Mouse (Mus musculus) liver, embryonic 13.5 days (tissue): ENCODE data around the gene Dyrk1a. TPM values are rescaled to one million over a fixed set of nuclear protein-coding genes. Genes with fewer than 3 reads are reported as not detected.

Source experiments
- ATAC-seq: fragments of 200-750 bp; cut with Nextera tagmentation; 2 replicates; pipeline ENCODE4 v1.8.0; 2017; ENCODE audit warnings: low read depth, mild to moderate bottlenecking, moderate number of reproducible peaks, moderate library complexity
- DNase-seq: peaks from one replicate; pipeline ENCODE4 v3.0.0; 2022
- H3K27ac ChIP-seq: fragments of 300-500 bp; sonication (generic); 2 replicates; pipeline ENCODE4 v1.5.1; 2015; ENCODE audit warnings: moderate library complexity, mild to moderate bottlenecking, inconsistent platforms
- H3K27me3 ChIP-seq: fragments of 300-500 bp; sonication (generic); 2 replicates; pipeline ENCODE4 v1.6.1; 2015; ENCODE audit warnings: mild to moderate bottlenecking, inconsistent platforms
- H3K36me3 ChIP-seq: fragments of 300-500 bp; sonication (generic); 2 replicates; pipeline ENCODE4 v1.6.1; 2015; ENCODE audit warnings: mild to moderate bottlenecking, inconsistent platforms
- H3K4me1 ChIP-seq: fragments of 300-500 bp; sonication (generic); replicated peaks from 2 replicates; pipeline ENCODE4 v1.6.1; 2015; ENCODE audit warnings: inconsistent platforms
- H3K4me2 ChIP-seq: fragments of 300-500 bp; sonication (generic); 2 replicates; pipeline ENCODE4 v1.6.1; 2015; ENCODE audit warnings: inconsistent platforms, mild to moderate bottlenecking, moderate library complexity
- H3K4me3 ChIP-seq: fragments of 300-500 bp; sonication (generic); replicated peaks from 2 replicates; pipeline ENCODE4 v1.5.1; 2015; ENCODE audit warnings: mild to moderate bottlenecking, inconsistent platforms
- H3K9ac ChIP-seq: fragments of 300-500 bp; sonication (generic); 2 replicates; pipeline ENCODE4 v1.6.1; 2015; ENCODE audit warnings: mild to moderate bottlenecking, inconsistent platforms
- H3K9me3 ChIP-seq: fragments of 300-500 bp; sonication (generic); replicated peaks from 2 replicates; pipeline ENCODE4 v1.6.1; 2016; ENCODE audit warnings: inconsistent platforms
- WGBS: fragments of 180-500 bp; shearing (Covaris S2); methylation state at CpG from one replicate; pipeline ENCODE4 v1.1.7; 2015; ENCODE audit not compliant: insufficient replicate concordance; 5-methylcytosine and 5-hydroxymethylcytosine counted together
- polyA plus RNA-seq: library from polyadenylated mRNA; unstranded; fragments of >200 nt; fragmentation: Nextera tagmentation; extraction: Ambion mirVana; gene quantifications from 2 replicates; pipeline ENCODE4 v1.2.1, GENCODE M21; 2015

Gene Dyrk1a
- polyA plus RNA-seq, 1 experiment from 2014 or later: 5.3 TPM

DNA sequence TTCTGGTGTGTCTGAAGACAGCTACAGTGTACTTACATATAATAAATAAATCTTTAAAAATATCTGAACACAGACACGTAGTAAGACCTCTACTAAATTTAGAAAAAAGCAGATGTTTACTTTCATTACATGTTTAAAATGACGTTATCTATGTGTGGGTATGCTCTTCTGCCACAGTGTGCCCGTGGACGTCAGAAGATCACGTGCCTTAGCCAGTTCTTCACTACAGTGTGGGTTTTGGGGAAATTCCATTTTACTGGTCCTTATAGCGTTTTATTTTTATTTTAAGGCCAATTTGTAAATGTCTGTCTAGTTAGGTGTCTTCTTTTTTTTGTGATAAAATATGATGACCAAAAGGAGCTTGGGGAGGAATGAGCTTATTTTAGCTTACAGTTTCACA lies 47.4 kb downstream of the Dyrk1a start:
- H3K36me3 ChIP-seq: peaks cover 38% of the 10 kb centered on the region
- WGBS: 83% methylated on average over 6 of the region's 6 CpGs
- ATAC-seq: no peak

DNA sequence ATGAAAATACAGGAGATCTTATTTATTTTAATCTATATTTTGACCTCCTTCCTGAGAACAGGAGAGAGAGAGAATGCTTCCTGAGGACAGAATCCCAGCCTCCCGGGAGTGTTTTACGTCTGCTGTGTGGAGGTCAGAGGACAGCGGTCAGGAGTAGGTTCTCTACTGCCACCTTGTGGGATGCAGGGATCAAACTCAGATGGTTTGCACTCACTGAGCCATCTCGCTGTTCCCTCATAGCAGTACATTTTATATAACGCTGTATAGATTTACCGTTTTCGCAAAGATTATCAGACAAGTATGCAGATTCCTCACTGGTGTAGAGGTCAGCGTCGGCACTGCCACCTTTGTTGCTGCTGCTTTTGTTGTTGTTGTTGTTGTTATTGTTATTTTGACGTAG lies 48.7 kb downstream of the Dyrk1a start:
- 64% methylated on average over 10 of the region's 10 CpGs for WGBS
- ATAC-seq (peak; percentile 72), DNase-seq (peak; percentile 16)
- Histone ChIP-seq H3K27ac (no peak overlapping the region), H3K9ac (no peak overlapping the region), H3K9me3 (no peaks in the 10 kb centered on the region), H3K4me2 (no peak overlapping the region), H3K36me3 (peaks cover 31% of the 10 kb centered on the region), H3K4me3 (no peak overlapping the region), H3K27me3 (no peaks in the 10 kb centered on the region), H3K4me1 (peaks cover 19% of the 10 kb centered on the region)

More for the DNA sequence above, 47.4 kb downstream of the Dyrk1a start:
- no peaks in the 10 kb centered on the region for H3K27me3 ChIP-seq
- no peak for DNase-seq
- peaks cover 19% of the 10 kb centered on the region for H3K4me1 ChIP-seq
- no peaks in the 10 kb centered on the region for H3K9me3 ChIP-seq
- no peak overlapping the region for H3K27ac ChIP-seq
- H3K4me3 ChIP-seq: no peak overlapping the region
- H3K9ac ChIP-seq: no peak overlapping the region
- no peak overlapping the region for H3K4me2 ChIP-seq

DNA sequence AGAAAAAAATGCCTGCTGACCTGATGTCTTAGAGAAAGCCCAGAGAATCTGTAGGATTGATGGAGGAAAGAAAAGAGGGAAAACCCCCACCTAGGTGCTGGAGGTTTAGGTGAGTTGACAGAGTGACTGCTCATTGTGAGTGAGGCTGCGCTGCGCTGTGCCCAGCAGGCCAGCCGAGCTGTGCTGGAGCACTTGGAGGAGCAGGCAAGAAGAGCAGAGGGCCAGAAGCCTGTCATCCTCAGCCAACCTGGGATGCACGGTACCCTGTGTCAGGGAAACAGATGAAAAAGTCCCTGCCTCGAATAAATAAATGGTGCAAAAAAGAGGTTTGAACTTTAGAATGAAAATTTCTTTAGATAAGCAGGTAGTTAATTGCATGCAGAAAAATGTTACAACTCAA lies 49.5 kb downstream of the Dyrk1a start:
- Histone ChIP-seq H3K36me3 (peaks cover 23% of the 10 kb centered on the region), H3K4me2 (no peak overlapping the region), H3K27ac (no peak overlapping the region), H3K9ac (no peak overlapping the region), H3K27me3 (no peaks in the 10 kb centered on the region), H3K4me3 (no peak overlapping the region), H3K9me3 (no peaks in the 10 kb centered on the region), H3K4me1 (peaks cover 17% of the 10 kb centered on the region)
- WGBS: 91% methylated on average over 5 of the region's 5 CpGs
- no peak for ATAC-seq
- DNase-seq: no peak

DNA sequence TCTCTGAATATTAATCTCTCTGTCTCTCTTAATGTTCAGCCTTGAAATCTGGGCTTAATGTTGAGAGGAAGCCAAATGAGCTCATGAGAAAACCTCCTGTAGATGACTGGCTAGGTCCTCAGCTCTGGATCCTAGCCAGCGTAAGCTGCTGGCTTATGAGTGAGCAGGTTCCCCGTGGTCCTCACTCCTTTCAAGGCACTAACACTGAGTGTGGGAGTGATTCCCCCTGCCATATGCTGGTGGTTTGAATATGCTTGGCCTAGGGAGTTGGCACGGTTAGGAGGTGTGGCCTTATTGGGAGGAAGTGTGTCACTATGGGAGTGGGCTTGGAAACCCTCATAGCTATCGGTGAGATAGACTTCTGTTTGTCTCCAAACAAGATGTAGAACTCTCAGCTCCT lies 55.1 kb downstream of the Dyrk1a start:
- H3K9me3 ChIP-seq: no peaks in the 10 kb centered on the region
- ATAC-seq: no peak

DNA sequence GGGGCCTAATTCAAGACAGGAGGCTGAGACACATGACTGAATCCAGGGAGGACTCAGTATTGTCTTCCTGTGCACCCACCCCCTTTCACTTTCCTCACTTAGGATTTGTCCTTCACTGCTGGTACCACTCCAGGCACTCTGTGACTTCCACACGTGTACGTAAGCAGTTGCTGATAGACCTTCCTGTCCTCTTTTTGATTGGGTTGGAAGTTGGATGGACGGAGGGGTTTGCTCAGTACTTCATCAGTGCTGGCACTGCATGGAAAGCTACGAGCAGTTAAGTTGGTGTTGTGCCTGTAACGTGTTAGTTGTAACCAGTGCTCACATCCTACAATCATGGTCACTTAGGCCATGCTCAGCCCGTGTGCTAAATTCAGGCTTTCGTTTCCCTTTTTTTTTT lies 55.8 kb downstream of the Dyrk1a start:
- H3K4me1 ChIP-seq: peaks cover 44% of the 10 kb centered on the region
- whole genome bisulfite sequencing: 74% methylated on average over 7 of the region's 7 CpGs
- ATAC-seq: no peak

More for the DNA sequence above, 55.1 kb downstream of the Dyrk1a start:
- Histone ChIP-seq H3K4me3 (no peak overlapping the region), H3K9ac (no peak overlapping the region), H3K27me3 (no peaks in the 10 kb centered on the region), H3K27ac (no peak overlapping the region), H3K4me1 (peaks cover 43% of the 10 kb centered on the region), H3K4me2 (no peak overlapping the region), H3K36me3 (peaks cover 8% of the 10 kb centered on the region)
- no peak for DNase-seq
- WGBS: 59% methylated on average over 4 of the region's 4 CpGs

DNA sequence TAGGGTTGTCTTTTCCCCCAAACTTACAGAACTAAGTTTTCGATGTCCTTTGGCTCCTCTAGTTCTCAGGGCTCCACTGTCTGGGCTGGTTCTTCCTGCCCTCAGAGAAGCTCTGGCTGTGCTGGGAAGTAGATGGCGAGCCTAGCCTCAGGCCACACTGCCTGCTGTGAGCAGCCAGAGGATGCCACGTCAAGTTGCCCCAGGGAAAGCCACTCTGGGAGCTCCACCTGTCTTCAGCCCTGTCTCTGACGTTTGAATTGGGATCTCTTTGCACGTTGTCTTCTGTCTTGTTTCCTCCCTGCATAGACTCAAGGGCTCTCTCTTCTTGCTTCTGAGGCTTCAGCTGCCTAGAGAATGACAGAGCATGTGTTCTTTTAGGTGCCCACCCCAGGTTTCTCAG lies 57.9 kb downstream of the Dyrk1a start:
- Histone ChIP-seq H3K27ac (no peak overlapping the region), H3K9ac (no peak overlapping the region), H3K4me3 (no peak overlapping the region), H3K4me2 (no peak overlapping the region), H3K27me3 (no peaks in the 10 kb centered on the region), H3K4me1 (peaks cover 52% of the 10 kb centered on the region), H3K9me3 (no peaks in the 10 kb centered on the region), H3K36me3 (no peaks in the 10 kb centered on the region; the same call in 1 of the 2 replicates)
- no peak for DNase-seq
- 58% methylated on average over 5 of the region's 5 CpGs for WGBS
- no peak for ATAC-seq

More for the DNA sequence above, 55.8 kb downstream of the Dyrk1a start:
- Histone ChIP-seq H3K9me3 (no peaks in the 10 kb centered on the region), H3K27me3 (no peaks in the 10 kb centered on the region), H3K9ac (no peak overlapping the region), H3K4me3 (no peak overlapping the region), H3K27ac (no peak overlapping the region), H3K4me2 (no peak overlapping the region), H3K36me3 (peaks cover under 1% of the 10 kb centered on the region)
- no peak for DNase-seq

DNA sequence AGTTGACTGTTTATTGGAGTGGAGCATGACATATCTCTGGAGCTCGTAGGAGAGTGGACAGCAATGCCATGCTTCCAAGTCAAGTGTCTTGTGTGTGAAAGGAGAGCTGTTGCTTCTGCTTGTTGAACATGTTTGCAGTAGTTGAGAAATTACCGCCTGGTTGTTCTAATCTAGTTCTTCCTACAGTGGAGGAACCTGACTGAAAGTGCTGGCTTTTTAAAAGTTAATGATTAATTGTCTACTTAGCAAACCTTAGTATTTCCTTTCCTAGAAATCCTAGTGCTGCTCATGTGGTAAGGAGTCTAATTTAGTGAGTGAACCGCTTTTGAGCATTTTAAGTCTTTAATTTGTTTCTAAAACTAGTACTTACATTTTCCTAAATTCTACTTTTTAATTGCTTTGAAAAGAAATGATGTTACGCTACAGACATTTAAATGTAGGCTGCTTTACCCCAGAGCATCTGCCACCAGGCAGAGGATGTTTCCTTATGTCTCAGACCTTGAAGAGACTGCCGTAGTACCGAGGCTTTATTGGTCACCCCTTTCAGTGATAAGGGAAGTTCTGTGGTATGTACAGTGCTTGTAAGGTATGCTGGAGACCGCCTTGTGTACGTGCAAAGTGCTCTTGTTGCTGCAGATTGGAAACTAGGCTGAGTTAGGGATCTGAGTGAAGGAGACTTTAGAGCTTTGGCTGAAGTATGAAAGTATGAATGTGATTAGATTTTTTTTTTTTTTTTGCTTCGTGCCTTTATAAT lies 59.3 kb downstream of the Dyrk1a start:
- no peak overlapping the region for H3K27ac ChIP-seq
- DNase-seq (no peak), ATAC-seq (no peak)
- no peaks in the 10 kb centered on the region for H3K36me3 ChIP-seq
- peaks cover 57% of the 10 kb centered on the region for H3K4me1 ChIP-seq
- no peak overlapping the region for H3K9ac ChIP-seq
- no peaks in the 10 kb centered on the region for H3K27me3 ChIP-seq
- no peaks in the 10 kb centered on the region for H3K9me3 ChIP-seq
- H3K4me2 ChIP-seq: peak overlapping the region; percentile 9; the same call in 1 of the 2 replicates
- H3K4me3 ChIP-seq: no peak overlapping the region
- WGBS: 49% methylated on average over 9 of the region's 9 CpGs

DNA sequence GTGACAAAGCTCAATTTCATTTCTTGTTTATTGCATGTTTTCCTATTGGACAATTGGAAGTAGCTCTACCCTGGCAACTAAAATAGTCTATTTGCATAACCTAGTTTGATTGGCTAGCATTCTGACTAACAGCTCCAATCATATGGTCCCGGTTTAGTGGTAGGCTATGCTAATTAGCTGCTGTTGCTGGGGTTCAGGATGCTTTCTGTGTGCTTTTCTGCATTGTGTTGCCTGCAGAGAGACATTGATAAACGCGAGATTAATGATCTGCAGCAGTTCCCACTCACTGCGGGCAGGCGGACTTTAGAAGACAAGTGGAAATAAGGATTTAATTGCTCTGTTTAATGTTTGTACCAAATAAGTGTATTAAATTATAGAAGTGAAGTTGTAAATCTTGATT lies 62.2 kb downstream of the Dyrk1a start:
- ATAC-seq (peak; percentile 86), DNase-seq (peak; percentile 27)
- H3K9me3 ChIP-seq: no peaks in the 10 kb centered on the region
- H3K36me3 ChIP-seq: no peaks in the 10 kb centered on the region
- 18% methylated on average over 5 of the region's 5 CpGs for WGBS
- no peak overlapping the region for H3K4me3 ChIP-seq
- H3K27me3 ChIP-seq: no peaks in the 10 kb centered on the region
- no peak overlapping the region for H3K27ac ChIP-seq
- H3K4me2 ChIP-seq: no peak overlapping the region
- H3K9ac ChIP-seq: no peak overlapping the region
- peaks cover 48% of the 10 kb centered on the region for H3K4me1 ChIP-seq

DNA sequence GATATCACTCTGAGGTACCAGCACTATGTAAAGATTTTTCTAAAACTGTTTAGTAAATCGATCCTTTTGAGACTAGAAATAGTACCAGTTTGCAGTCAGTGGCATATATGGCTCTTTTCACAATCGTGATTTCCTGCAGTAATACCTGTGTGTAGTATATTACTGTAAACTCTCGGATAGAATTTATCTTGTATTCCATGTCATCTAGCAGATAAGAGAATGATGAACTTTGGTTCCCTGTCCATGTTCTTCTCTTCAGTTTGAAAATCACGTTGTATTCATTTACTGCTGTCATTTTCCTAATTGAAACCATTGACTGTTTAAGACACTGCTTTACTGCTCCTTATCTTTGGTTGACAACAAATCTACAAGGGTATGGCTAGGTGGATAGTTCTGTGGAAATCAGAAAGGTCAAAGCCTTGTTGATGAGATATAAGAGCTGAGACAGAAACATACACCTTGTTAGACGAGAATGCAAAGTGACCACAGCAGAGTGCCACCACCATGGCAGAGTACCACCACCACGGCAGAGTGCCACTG lies 62.7 kb downstream of the Dyrk1a start:
- 66% methylated on average over 6 of the region's 6 CpGs for WGBS
- ATAC-seq: no peak

DNA sequence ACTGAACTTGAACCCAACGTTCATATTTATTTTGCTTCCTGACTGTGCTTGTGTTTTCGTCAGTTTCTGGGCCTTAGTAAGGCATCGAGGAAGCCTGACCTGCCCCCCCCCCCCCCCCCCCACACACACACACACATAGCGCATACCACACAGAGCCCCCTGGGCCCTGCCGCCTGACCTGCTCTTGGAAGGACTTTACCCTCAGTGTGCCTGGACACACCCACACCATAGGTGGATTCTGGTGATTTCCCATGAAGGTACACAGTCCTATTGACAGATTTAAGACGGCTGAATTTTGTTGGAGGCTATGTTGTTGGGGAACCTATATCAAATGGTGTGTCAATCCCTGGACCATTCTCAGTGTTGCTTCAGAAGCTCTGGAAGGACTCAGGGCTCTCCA lies 63.2 kb downstream of the Dyrk1a start:
- H3K36me3 ChIP-seq: no peaks in the 10 kb centered on the region
- no peak overlapping the region for H3K4me2 ChIP-seq
- no peak for DNase-seq
- no peak overlapping the region for H3K9ac ChIP-seq
- no peaks in the 10 kb centered on the region for H3K27me3 ChIP-seq
- H3K4me3 ChIP-seq: no peak overlapping the region
- H3K9me3 ChIP-seq: no peaks in the 10 kb centered on the region
- WGBS: 76% methylated on average over 6 of the region's 6 CpGs
- ATAC-seq: peak; percentile 26; the same call in 1 of the 2 replicates
- no peak overlapping the region for H3K27ac ChIP-seq
- peaks cover 46% of the 10 kb centered on the region for H3K4me1 ChIP-seq

More for the DNA sequence above, 62.7 kb downstream of the Dyrk1a start:
- Histone ChIP-seq H3K27ac (no peak overlapping the region), H3K27me3 (no peaks in the 10 kb centered on the region), H3K4me2 (no peak overlapping the region), H3K9ac (no peak overlapping the region), H3K9me3 (no peaks in the 10 kb centered on the region), H3K4me1 (peaks cover 47% of the 10 kb centered on the region), H3K36me3 (no peaks in the 10 kb centered on the region), H3K4me3 (no peak overlapping the region)
- no peak for DNase-seq

DNA sequence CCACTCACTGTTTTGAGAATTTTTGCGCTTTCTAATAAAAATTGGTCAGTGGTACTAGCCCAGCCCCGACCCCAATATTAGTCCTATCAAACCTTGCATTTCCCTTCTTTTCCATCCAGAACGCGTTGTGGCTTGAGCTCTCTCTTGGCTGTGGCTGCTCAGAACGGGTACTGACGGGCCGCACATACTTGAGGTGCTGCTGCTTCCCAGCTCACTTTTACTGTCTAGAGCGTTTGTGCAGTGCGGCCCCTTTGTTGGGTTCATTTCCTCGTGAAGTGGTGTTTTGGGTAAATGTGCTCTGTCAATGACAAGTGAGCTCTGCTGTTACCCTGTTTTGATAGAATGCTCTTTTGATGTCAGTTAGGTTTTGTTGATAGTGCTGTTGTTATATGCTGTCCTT lies 67.6 kb downstream of the Dyrk1a start:
- H3K9me3 ChIP-seq: no peaks in the 10 kb centered on the region
- no peak overlapping the region for H3K27ac ChIP-seq
- 0 out of 2 replicates have a peak, but pooled peaks cover 6% of the 10 kb centered on the region for H3K36me3 ChIP-seq
- WGBS: 66% methylated on average over 10 of the region's 10 CpGs
- H3K4me2 ChIP-seq: no peak overlapping the region
- ATAC-seq (no peak), DNase-seq (no peak)
- H3K9ac ChIP-seq: no peak overlapping the region
- H3K27me3 ChIP-seq: no peaks in the 10 kb centered on the region
- H3K4me1 ChIP-seq: peaks cover 63% of the 10 kb centered on the region
- no peak overlapping the region for H3K4me3 ChIP-seq

DNA sequence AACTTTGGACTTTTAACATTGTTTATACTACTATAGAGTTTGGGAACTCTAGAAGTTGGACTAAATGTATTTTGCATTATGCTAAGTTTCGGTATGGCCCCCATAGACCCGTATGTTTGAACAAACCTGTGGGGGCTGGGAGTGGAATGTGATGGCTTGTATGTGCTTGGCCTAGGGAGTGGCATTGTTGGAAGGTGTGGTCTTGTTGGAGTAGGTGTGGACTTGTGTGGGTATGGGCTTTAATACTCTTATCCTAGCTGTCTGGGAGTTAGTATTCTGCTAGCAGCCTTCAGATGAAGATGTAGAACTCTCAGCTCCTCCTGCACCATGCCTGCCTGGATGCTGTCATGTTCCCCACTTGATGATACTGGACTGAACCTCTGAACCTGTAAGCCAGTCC lies 72.0 kb downstream of the Dyrk1a start:
- Histone ChIP-seq H3K4me2 (no peak overlapping the region), H3K27me3 (no peaks in the 10 kb centered on the region), H3K9me3 (no peaks in the 10 kb centered on the region), H3K36me3 (0 out of 2 replicates have a peak, but pooled peaks cover 6% of the 10 kb centered on the region), H3K27ac (no peak overlapping the region), H3K4me1 (peaks cover 64% of the 10 kb centered on the region), H3K4me3 (no peak overlapping the region), H3K9ac (no peak overlapping the region)
- ATAC-seq: peak; percentile 63; the same call in 1 of the 2 replicates
- DNase-seq: no peak
- 82% methylated on average over 2 of the region's 2 CpGs for WGBS
